Mouse (Mus musculus): ENCODE data around the gene Atrnl1. TPM values are rescaled to one million over a fixed set of nuclear protein-coding genes. Genes with fewer than 3 reads are reported as not detected.

Gene Atrnl1
- polyA plus RNA-seq, 1 experiment from 2014 or later = 4.5 TPM

- H3K4me1 ChIP-seq (ENCODE audit: insufficient read depth, low read depth, low read length) = no peaks in the 10 kb centered on the region
- H3K36me3 ChIP-seq (ENCODE audit: insufficient read depth, low read length) = no peaks in the 10 kb centered on the region
- H3K27me3 ChIP-seq (replicated peaks; ENCODE audit: insufficient read depth, low read length) = no peaks in the 10 kb centered on the region
- no peaks in the 10 kb centered on the region for H3K9me3 ChIP-seq (ENCODE audit: low read length)
- H3K4me3 ChIP-seq (ENCODE audit: low read depth, low read length) = no peak overlapping the region
- ATAC-seq = no peak
- WGBS = 33% methylated on average over 10 of the region's 10 CpGs
- no peak overlapping the region for H3K27ac ChIP-seq (ENCODE audit: low read length)
- TF ChIP-seq EP300 (IDR thresholded peaks at IDR 0.05) (no peak), CTCF (IDR thresholded peaks at IDR 0.05) (no peak)
- no peak for DNase-seq (ENCODE audit: low spot score)
- no peak overlapping the region for H3K9ac ChIP-seq (replicated peaks; ENCODE audit: low read depth)
- H3K4me2 ChIP-seq (replicated peaks; ENCODE audit: low read depth, low read length) = no peak overlapping the region
Observed at GRCm38 (mm10) chr19:57926941-57927471, 316.2 kb downstream of the Atrnl1 start.

GRCm38 (mm10) chr19:57927566-57928523, 317.0 kb downstream of the Atrnl1 start:
- Histone ChIP-seq H3K27ac (ENCODE audit: low read length) (no peak overlapping the region), H3K36me3 (ENCODE audit: insufficient read depth, low read length) (no peaks in the 10 kb centered on the region), H3K9me3 (ENCODE audit: low read length) (no peaks in the 10 kb centered on the region), H3K9ac (replicated peaks; ENCODE audit: low read depth) (no peak overlapping the region), H3K4me2 (replicated peaks; ENCODE audit: low read depth, low read length) (no peak overlapping the region), H3K4me3 (ENCODE audit: low read depth, low read length) (no peak overlapping the region), H3K27me3 (replicated peaks; ENCODE audit: insufficient read depth, low read length) (no peaks in the 10 kb centered on the region), H3K4me1 (ENCODE audit: insufficient read depth, low read depth, low read length) (no peaks in the 10 kb centered on the region)
- DNase-seq (ENCODE audit: low spot score) (no peak), ATAC-seq (no peak)
- TF ChIP-seq EP300 (IDR thresholded peaks at IDR 0.05) = no peak
- TF ChIP-seq CTCF (IDR thresholded peaks at IDR 0.05) = no peak
- WGBS = 63% methylated on average over 11 of the region's 11 CpGs

GRCm38 (mm10) chr19:57931626-57932025, 320.8 kb downstream of the Atrnl1 start:
- Histone ChIP-seq H3K27me3 (replicated peaks; ENCODE audit: insufficient read depth, low read length) (no peaks in the 10 kb centered on the region), H3K4me3 (ENCODE audit: low read depth, low read length) (no peak overlapping the region), H3K9ac (replicated peaks; ENCODE audit: low read depth) (no peak overlapping the region), H3K4me2 (replicated peaks; ENCODE audit: low read depth, low read length) (no peak overlapping the region), H3K27ac (ENCODE audit: low read length) (no peak overlapping the region), H3K9me3 (ENCODE audit: low read length) (no peaks in the 10 kb centered on the region), H3K4me1 (ENCODE audit: insufficient read depth, low read depth, low read length) (no peaks in the 10 kb centered on the region), H3K36me3 (ENCODE audit: insufficient read depth, low read length) (no peaks in the 10 kb centered on the region)
- no peak for DNase-seq (ENCODE audit: low spot score)
- TF ChIP-seq EP300 (IDR thresholded peaks at IDR 0.05) = no peak
- TF ChIP-seq CTCF (IDR thresholded peaks at IDR 0.05) = no peak
- no peak for ATAC-seq
- 98% methylated on average over 4 of the region's 4 CpGs for WGBS

- 83% methylated on average over 3 of the region's 3 CpGs for WGBS
- H3K9me3 ChIP-seq (ENCODE audit: low read length) = no peaks in the 10 kb centered on the region
- H3K27ac ChIP-seq (ENCODE audit: low read length) = no peak overlapping the region
- no peak for ATAC-seq
- no peak overlapping the region for H3K4me2 ChIP-seq (replicated peaks; ENCODE audit: low read depth, low read length)
- H3K4me3 ChIP-seq (ENCODE audit: low read depth, low read length) = no peak overlapping the region
- DNase-seq (ENCODE audit: low spot score) = no peak
- H3K9ac ChIP-seq (replicated peaks; ENCODE audit: low read depth) = no peak overlapping the region
- TF ChIP-seq EP300 (IDR thresholded peaks at IDR 0.05) (no peak), CTCF (IDR thresholded peaks at IDR 0.05) (no peak)
- H3K27me3 ChIP-seq (replicated peaks; ENCODE audit: insufficient read depth, low read length) = no peaks in the 10 kb centered on the region
- H3K36me3 ChIP-seq (ENCODE audit: insufficient read depth, low read length) = no peaks in the 10 kb centered on the region
- H3K4me1 ChIP-seq (ENCODE audit: insufficient read depth, low read depth, low read length) = peaks cover 5% of the 10 kb centered on the region; the same call in 1 of the 2 replicates
Observed at GRCm38 (mm10) chr19:57936865-57937264, 326.0 kb downstream of the Atrnl1 start.

GRCm38 (mm10) chr19:57939166-57939565, 328.3 kb downstream of the Atrnl1 start:
- H3K4me2 ChIP-seq (replicated peaks; ENCODE audit: low read depth, low read length) = no peak overlapping the region
- peak; percentile 81 for ATAC-seq
- no peak overlapping the region for H3K27ac ChIP-seq (ENCODE audit: low read length)
- 2% methylated on average over 1 of the region's 1 CpGs for WGBS
- H3K9me3 ChIP-seq (ENCODE audit: low read length) = no peaks in the 10 kb centered on the region
- DNase-seq (ENCODE audit: low spot score) = peak; percentile 81
- no peaks in the 10 kb centered on the region for H3K36me3 ChIP-seq (ENCODE audit: insufficient read depth, low read length)
- H3K27me3 ChIP-seq (replicated peaks; ENCODE audit: insufficient read depth, low read length) = no peaks in the 10 kb centered on the region
- TF ChIP-seq CTCF (IDR thresholded peaks at IDR 0.05) (no peak), EP300 (IDR thresholded peaks at IDR 0.05) (peak; percentile 66)
- H3K4me1 ChIP-seq (ENCODE audit: insufficient read depth, low read depth, low read length) = peaks cover 5% of the 10 kb centered on the region; the same call in 1 of the 2 replicates
- no peak overlapping the region for H3K4me3 ChIP-seq (ENCODE audit: low read depth, low read length)
- no peak overlapping the region for H3K9ac ChIP-seq (replicated peaks; ENCODE audit: low read depth)

GRCm38 (mm10) chr19:57941529-57941928, 330.7 kb downstream of the Atrnl1 start:
- H3K9me3 ChIP-seq (ENCODE audit: low read length) = no peaks in the 10 kb centered on the region
- H3K36me3 ChIP-seq (ENCODE audit: insufficient read depth, low read length) = no peaks in the 10 kb centered on the region
- H3K27ac ChIP-seq (ENCODE audit: low read length) = no peak overlapping the region
- no peak for TF ChIP-seq EP300 (IDR thresholded peaks at IDR 0.05)
- H3K27me3 ChIP-seq (replicated peaks; ENCODE audit: insufficient read depth, low read length) = no peaks in the 10 kb centered on the region
- no peak overlapping the region for H3K9ac ChIP-seq (replicated peaks; ENCODE audit: low read depth)
- DNase-seq (ENCODE audit: low spot score) (no peak), ATAC-seq (no peak)
- WGBS = 71% methylated on average over 8 of the region's 8 CpGs
- H3K4me3 ChIP-seq (ENCODE audit: low read depth, low read length) = no peak overlapping the region
- H3K4me2 ChIP-seq (replicated peaks; ENCODE audit: low read depth, low read length) = no peak overlapping the region
- peaks cover 5% of the 10 kb centered on the region; the same call in 1 of the 2 replicates for H3K4me1 ChIP-seq (ENCODE audit: insufficient read depth, low read depth, low read length)
